Mouse (Mus musculus) hindbrain, postnatal 0 days (tissue): ENCODE measurements around the gene Olfr1359. TPM values are rescaled to one million over a fixed set of nuclear protein-coding genes. Genes with fewer than 3 reads are reported as not detected.
A peak's percentile ranks its signal among the peaks of the same experiment; 100 is the strongest.
"Not testable (repeated sequence)": the region's sequence is repeated elsewhere in the genome, so short reads cannot be mapped to it uniquely, and the experiment has no call there.

Source experiments
- ATAC-seq: fragments of 200-750 bp; cut with Nextera tagmentation; 2 replicates; pipeline ENCODE4 v1.8.0; 2017; ENCODE audit warnings: mild to moderate bottlenecking, moderate TSS enrichment, moderate library complexity
- DNase-seq: peaks from one replicate; pipeline ENCODE4 v3.0.0-alpha.2; 2015; ENCODE audit warnings: low spot score
- H3K27ac ChIP-seq: fragments of 300-500 bp; sonication (generic); 2 replicates; pipeline ENCODE4 v1.5.1; 2014; ENCODE audit warnings: mild to moderate bottlenecking
- H3K27me3 ChIP-seq: fragments of 300-500 bp; sonication (generic); 2 replicates; pipeline ENCODE4 v1.6.1; 2014; ENCODE audit warnings: low read length, mixed read lengths; ENCODE audit not compliant: insufficient read depth
- H3K36me3 ChIP-seq: fragments of 300-500 bp; sonication (generic); 2 replicates; pipeline ENCODE4 v1.6.1; 2014; ENCODE audit warnings: low read length, mixed read lengths; ENCODE audit not compliant: insufficient read depth
- H3K4me1 ChIP-seq: fragments of 300-500 bp; sonication (generic); 2 replicates; pipeline ENCODE4 v1.6.1; 2014; ENCODE audit warnings: antibody characterized with exemption, low read length, mixed read lengths; ENCODE audit not compliant: insufficient read depth
- H3K4me2 ChIP-seq: fragments of 300-500 bp; sonication (generic); 2 replicates; pipeline ENCODE4 v1.6.1; 2014; ENCODE audit warnings: low read depth, mild to moderate bottlenecking, low read length, moderate library complexity, mixed read lengths
- H3K4me3 ChIP-seq: fragments of 300-500 bp; sonication (generic); 2 replicates; pipeline ENCODE4 v1.5.1; 2014; ENCODE audit warnings: low read length
- H3K9ac ChIP-seq: fragments of 300-500 bp; sonication (generic); replicated peaks from 2 replicates; pipeline ENCODE4 v1.6.1; 2014; ENCODE audit warnings: mild to moderate bottlenecking, low read length, moderate library complexity, mixed read lengths
- H3K9me3 ChIP-seq: fragments of 300-500 bp; sonication (generic); 2 replicates; pipeline ENCODE4 v1.6.1; 2016; ENCODE audit warnings: low read length, mixed read lengths
- CTCF ChIP-seq: IDR thresholded peaks from 2 replicates; pipeline ENCODE4 v1.5.1; 2016; ENCODE audit warnings: antibody characterized with exemption, control low read depth, low read depth
- WGBS: fragments of 180-500 bp; shearing (Covaris S2); extraction: QIAGEN DNeasy Blood & Tissue Kit; methylation state at CpG from one replicate; pipeline ENCODE4 v1.1.7; 2014; 5-methylcytosine and 5-hydroxymethylcytosine counted together
- microRNA-seq, 2 experiments: library from miRNA; unstranded; fragments of <30 nt; microRNA quantifications; one replicate each; pipeline ENCODE4; 2016
- polyA plus RNA-seq: library from polyadenylated mRNA; unstranded; fragments of >200 nt; fragmentation: Nextera tagmentation; extraction: Ambion mirVana; gene quantifications from 2 replicates; pipeline ENCODE4 v1.2.1, GENCODE M21; 2015
- total RNA-seq: library from RNA; depleted of rRNA; stranded (reverse); fragments of >200 nt; gene quantifications from 2 replicates; pipeline ENCODE4 v1.2.3, GENCODE M21; 2014; rRNA removed

Olfr1359 gene
- total and polyA plus RNA-seq, 2 experiments from 2014 or later: not detected

DNA sequence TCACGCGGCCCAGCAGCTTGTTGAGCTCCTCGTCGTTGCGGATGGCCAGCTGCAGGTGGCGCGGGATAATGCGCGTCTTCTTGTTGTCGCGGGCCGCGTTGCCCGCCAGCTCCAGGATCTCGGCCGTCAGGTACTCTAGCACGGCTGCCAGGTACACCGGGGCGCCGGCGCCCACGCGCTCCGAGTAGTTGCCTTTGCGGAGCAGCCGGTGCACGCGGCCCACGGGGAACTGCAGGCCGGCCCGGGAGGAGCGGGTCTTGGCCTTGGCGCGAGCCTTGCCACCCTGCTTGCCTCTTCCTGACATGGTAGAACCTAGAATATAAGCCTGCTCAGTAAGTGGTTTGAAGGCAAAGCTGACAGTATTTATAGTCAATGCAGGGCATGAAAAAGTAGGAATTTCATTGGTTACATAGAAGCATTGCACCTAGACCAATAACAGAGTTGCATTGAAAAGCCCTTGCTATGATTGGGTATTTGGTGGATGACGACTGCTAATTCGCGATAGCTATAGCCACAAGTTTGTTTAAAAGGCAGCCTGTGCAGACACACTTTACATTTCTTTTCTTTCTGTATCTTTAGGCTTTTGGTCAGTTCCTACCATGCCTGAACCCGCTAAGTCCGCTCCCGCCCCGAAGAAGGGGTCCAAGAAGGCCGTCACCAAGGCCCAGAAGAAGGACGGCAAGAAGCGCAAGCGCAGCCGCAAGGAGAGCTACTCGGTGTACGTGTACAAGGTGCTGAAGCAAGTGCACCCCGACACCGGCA lies 55.8 kb downstream of the Olfr1359 start, which contains the start of the genes Hist1h2ak and Hist1h2bn:
TSS of gene Hist1h2ak (minus strand) at position 304 of the 762 bp plus-strand sequence.
TSS of gene Hist1h2bn (plus strand) at position 600 of the 762 bp plus-strand sequence.
- peak; percentile 96 for ATAC-seq
- WGBS: under 1% methylated on average over 44 of the region's 50 CpGs
- TF ChIP-seq CTCF: peak; percentile 44

DNA sequence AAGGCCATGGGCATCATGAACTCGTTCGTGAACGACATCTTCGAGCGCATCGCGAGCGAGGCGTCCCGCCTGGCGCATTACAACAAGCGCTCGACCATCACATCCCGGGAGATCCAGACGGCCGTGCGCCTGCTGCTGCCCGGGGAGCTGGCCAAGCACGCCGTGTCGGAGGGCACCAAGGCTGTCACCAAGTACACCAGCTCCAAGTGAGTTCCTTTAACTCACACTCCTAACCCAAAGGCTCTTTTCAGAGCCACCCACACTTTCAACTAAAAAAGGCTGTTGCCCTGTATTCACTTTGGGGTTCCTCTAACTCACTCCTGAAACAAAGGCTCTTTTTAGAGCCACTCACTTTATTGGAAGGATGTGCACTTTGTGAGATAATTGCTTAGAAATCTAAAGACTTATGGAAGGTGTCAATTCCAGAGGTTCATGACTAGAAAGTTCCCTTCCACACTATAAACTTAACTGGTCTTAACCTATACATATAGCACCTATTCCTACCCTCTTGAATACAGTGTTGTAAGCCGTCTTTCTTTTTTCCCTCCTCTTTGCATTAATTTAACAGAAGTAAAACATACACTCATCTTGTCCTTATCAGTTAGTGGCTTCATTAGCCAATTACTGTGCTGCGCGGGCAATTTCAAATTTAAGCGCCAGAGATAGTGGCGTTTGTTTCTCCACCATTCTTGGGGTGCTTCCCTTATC lies 56.5 kb downstream of the Olfr1359 start:
- not testable (repeated sequence) for H3K36me3 ChIP-seq, H3K4me1 ChIP-seq, H3K9me3 ChIP-seq, ATAC-seq, H3K27me3 ChIP-seq
- WGBS: under 1% methylated on average over 18 of the region's 26 CpGs
- DNase-seq: peak; percentile 64
- Histone ChIP-seq H3K9ac (peak overlapping the region; percentile 38; the same call in 1 of the 2 replicates), H3K4me3 (peak overlapping the region; percentile 44), H3K27ac (peak overlapping the region; percentile 90; the same call in 1 of the 2 replicates), H3K4me2 (peak overlapping the region; percentile 64)

More for the DNA sequence above, 55.8 kb downstream of the Olfr1359 start, which contains the start of the genes Hist1h2ak and Hist1h2bn:
- peak; percentile 94 for DNase-seq
- H3K36me3 ChIP-seq, H3K4me1 ChIP-seq, H3K9me3 ChIP-seq, H3K27me3 ChIP-seq: not testable (repeated sequence)
- Histone ChIP-seq H3K27ac (peak within 1 kb of the TSS; percentile 90), H3K9ac (peak within 1 kb of the TSS; percentile 46; the same call in 1 of the 2 replicates), H3K4me2 (peak within 1 kb of the TSS; percentile 64), H3K4me3 (peak within 1 kb of the TSS; percentile 44)

DNA sequence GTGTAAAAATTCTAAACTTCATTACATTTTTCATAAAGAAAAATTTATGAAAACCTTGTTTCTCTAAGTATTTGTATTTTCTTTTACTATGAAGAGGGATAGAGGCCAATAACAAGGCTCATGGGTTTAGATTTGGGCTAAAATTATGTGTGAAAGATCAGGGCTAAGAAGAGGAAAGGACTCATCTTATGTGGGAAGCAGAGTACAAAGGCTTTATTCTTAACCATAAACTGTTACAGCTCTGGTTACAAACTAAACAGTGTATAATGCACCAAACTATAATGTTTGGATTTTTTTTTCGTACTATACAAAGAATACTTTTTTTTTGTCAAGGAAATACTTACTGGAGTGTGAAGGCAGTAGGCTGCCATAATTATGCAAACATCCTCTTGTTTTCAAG lies 57.8 kb downstream of the Olfr1359 start:
- no peak for ATAC-seq

More for the DNA sequence above, 57.8 kb downstream of the Olfr1359 start:
- 70% methylated on average over 1 of the region's 1 CpGs for WGBS
- TF ChIP-seq CTCF: no peak
- Histone ChIP-seq H3K4me1 (peaks cover 9% of the 10 kb centered on the region; the same call in 1 of the 2 replicates), H3K4me2 (0 out of 2 replicates have a peak overlapping the region, but pooled peaks have one; percentile 18), H3K9ac (no peak overlapping the region), H3K36me3 (no peaks in the 10 kb centered on the region), H3K27me3 (no peaks in the 10 kb centered on the region), H3K27ac (no peak overlapping the region), H3K9me3 (no peaks in the 10 kb centered on the region), H3K4me3 (no peak overlapping the region)
- DNase-seq: no peak

Small RNAs within 50 kb of the gene (microRNA-seq; reads per million reads assigned to microRNA genes)
- gene Gm44357: 0 reads per million in 2 experiments
- gene Gm44367: 0 reads per million in 2 experiments
- gene Gm44454: 0 reads per million in 2 experiments

Other genes starting within 250 kb of the Olfr1359 start
Only the 30 nearest of the 33 such genes appear.
- gene Zkscan4, start 219.2 kb upstream of the Olfr1359 start, total RNA-seq: 6.0 and 6.2 TPM in 2 replicates
- gene Zkscan4, start 219.2 kb upstream of the Olfr1359 start, polyA plus RNA-seq: 5.1 and 5.6 TPM in 2 replicates
- not detected in 2 replicates for gene Gm10065, start 218.7 kb upstream of the Olfr1359 start, total RNA-seq
- gene Gm10065, start 218.7 kb upstream of the Olfr1359 start, polyA plus RNA-seq: not detected in 2 replicates
- 0.14 and 0.16 TPM in 2 replicates for gene AK157302, start 202.9 kb upstream of the Olfr1359 start, total RNA-seq
- gene AK157302, start 202.9 kb upstream of the Olfr1359 start, polyA plus RNA-seq: 0.43 and 0.53 TPM in 2 replicates
- gene Gm11273, start 196.7 kb upstream of the Olfr1359 start, total RNA-seq: 20.4 and 83.2 TPM in 2 replicates
- gene Gm11273, start 196.7 kb upstream of the Olfr1359 start, polyA plus RNA-seq: 7.7 and 8.2 TPM in 2 replicates
- 7.1 and 8.9 TPM in 2 replicates for gene Zkscan8, start 167.0 kb upstream of the Olfr1359 start, total RNA-seq
- 2.7 and 2.8 TPM in 2 replicates for gene Zkscan8, start 167.0 kb upstream of the Olfr1359 start, polyA plus RNA-seq
- not detected in 2 replicates for gene Olfr1366, start 155.3 kb upstream of the Olfr1359 start, total RNA-seq
- gene Olfr1366, start 155.3 kb upstream of the Olfr1359 start, polyA plus RNA-seq: 0.19 and 0.23 TPM in 2 replicates
- gene Olfr1535, start 138.2 kb upstream of the Olfr1359 start, total RNA-seq: not detected in 2 replicates
- 0.11 and 0.16 TPM in 2 replicates for gene Olfr1535, start 138.2 kb upstream of the Olfr1359 start, polyA plus RNA-seq
- gene Olfr1364, start 116.4 kb upstream of the Olfr1359 start, total RNA-seq: not detected in 2 replicates
- not detected in 2 replicates for gene Olfr1364, start 116.4 kb upstream of the Olfr1359 start, polyA plus RNA-seq
- not detected in 2 replicates for gene Olfr1362, start 84.1 kb upstream of the Olfr1359 start, total RNA-seq
- not detected in 2 replicates for gene Olfr1362, start 84.1 kb upstream of the Olfr1359 start, polyA plus RNA-seq
- gene Olfr11, start 55.6 kb upstream of the Olfr1359 start, total RNA-seq: not detected in 2 replicates
- 0.09 TPM in 1 of 2 replicates, not detected in the other for gene Olfr11, start 55.6 kb upstream of the Olfr1359 start, polyA plus RNA-seq
- not detected in 2 replicates for gene Olfr1361, start 34.7 kb upstream of the Olfr1359 start, total RNA-seq
- gene Olfr1361, start 34.7 kb upstream of the Olfr1359 start, polyA plus RNA-seq: not detected in 2 replicates
- not detected in 2 replicates for gene Olfr1360, start 20.7 kb upstream of the Olfr1359 start, total RNA-seq
- gene Olfr1360, start 20.7 kb upstream of the Olfr1359 start, polyA plus RNA-seq: not detected in 2 replicates
- 541 and 615 TPM in 2 replicates for gene Hist1h2bl, start 18.0 kb downstream of the Olfr1359 start, total RNA-seq
- gene Hist1h2bl, start 18.0 kb downstream of the Olfr1359 start, polyA plus RNA-seq: 1.2 TPM in 1 of 2 replicates, not detected in the other
- 934 and 1,282 TPM in 2 replicates for gene Hist1h2ai, start 18.3 kb downstream of the Olfr1359 start, total RNA-seq
- gene Hist1h2ai, start 18.3 kb downstream of the Olfr1359 start, polyA plus RNA-seq: 4.5 and 5.8 TPM in 2 replicates
- gene Hist1h3h, start 19.5 kb downstream of the Olfr1359 start, total RNA-seq: 1,004 and 1,140 TPM in 2 replicates
- gene Hist1h3h, start 19.5 kb downstream of the Olfr1359 start, polyA plus RNA-seq: 1.9 and 6.2 TPM in 2 replicates
- 1,597 and 1,943 TPM in 2 replicates for gene Hist1h2bm, start 23.9 kb downstream of the Olfr1359 start, total RNA-seq
- 1.3 and 1.7 TPM in 2 replicates for gene Hist1h2bm, start 23.9 kb downstream of the Olfr1359 start, polyA plus RNA-seq
- 1,214 and 1,310 TPM in 2 replicates for gene Hist1h4j, start 37.0 kb downstream of the Olfr1359 start, total RNA-seq
- gene Hist1h4j, start 37.0 kb downstream of the Olfr1359 start, polyA plus RNA-seq: not detected in 2 replicates
- 380 and 998 TPM in 2 replicates for gene Hist1h4k, start 52.4 kb downstream of the Olfr1359 start, total RNA-seq
- gene Hist1h4k, start 52.4 kb downstream of the Olfr1359 start, polyA plus RNA-seq: 1.6 and 1.9 TPM in 2 replicates
- 429 and 552 TPM in 2 replicates for gene Hist1h2ak, start 55.7 kb downstream of the Olfr1359 start, total RNA-seq
- 9.9 and 13.6 TPM in 2 replicates for gene Hist1h2ak, start 55.7 kb downstream of the Olfr1359 start, polyA plus RNA-seq
- gene Hist1h2bn, start 56.0 kb downstream of the Olfr1359 start, total RNA-seq: 864 and 1,352 TPM in 2 replicates
- 1.1 TPM in 1 of 2 replicates, not detected in the other for gene Hist1h2bn, start 56.0 kb downstream of the Olfr1359 start, polyA plus RNA-seq
- gene Hist1h1b, start 82.5 kb downstream of the Olfr1359 start, total RNA-seq: 263 and 411 TPM in 2 replicates
- 10.0 and 11.7 TPM in 2 replicates for gene Hist1h1b, start 82.5 kb downstream of the Olfr1359 start, polyA plus RNA-seq
- 789 and 1,626 TPM in 2 replicates for gene Hist1h3i, start 85.3 kb downstream of the Olfr1359 start, total RNA-seq
- 24.5 and 29.0 TPM in 2 replicates for gene Hist1h3i, start 85.3 kb downstream of the Olfr1359 start, polyA plus RNA-seq
- 641 and 1,093 TPM in 2 replicates for gene Hist1h2an, start 89.1 kb downstream of the Olfr1359 start, total RNA-seq
- 2.2 and 5.4 TPM in 2 replicates for gene Hist1h2an, start 89.1 kb downstream of the Olfr1359 start, polyA plus RNA-seq
- gene Hist1h2bp, start 89.3 kb downstream of the Olfr1359 start, total RNA-seq: 234 and 289 TPM in 2 replicates
- gene Hist1h2bp, start 89.3 kb downstream of the Olfr1359 start, polyA plus RNA-seq: 0.84 TPM in 1 of 2 replicates, not detected in the other
- 1,114 and 1,806 TPM in 2 replicates for gene Hist1h2bq, start 112.1 kb downstream of the Olfr1359 start, total RNA-seq
- 4.8 and 6.4 TPM in 2 replicates for gene Hist1h2bq, start 112.1 kb downstream of the Olfr1359 start, polyA plus RNA-seq
- gene Hist1h2ao, start 112.4 kb downstream of the Olfr1359 start, total RNA-seq: not detected in 2 replicates
- not detected in 2 replicates for gene Hist1h2ao, start 112.4 kb downstream of the Olfr1359 start, polyA plus RNA-seq
- gene Hist1h4m, start 113.6 kb downstream of the Olfr1359 start, total RNA-seq: 2.3 and 3.3 TPM in 2 replicates
- not detected in 2 replicates for gene Hist1h4m, start 113.6 kb downstream of the Olfr1359 start, polyA plus RNA-seq
- 4,540 and 4,675 TPM in 2 replicates for gene Hist1h4n, start 134.1 kb downstream of the Olfr1359 start, total RNA-seq
- 3.7 and 4.1 TPM in 2 replicates for gene Hist1h4n, start 134.1 kb downstream of the Olfr1359 start, polyA plus RNA-seq
- 1,318 and 1,554 TPM in 2 replicates for gene Hist1h2ap, start 135.4 kb downstream of the Olfr1359 start, total RNA-seq
- 798 and 958 TPM in 2 replicates for gene Hist1h2ap, start 135.4 kb downstream of the Olfr1359 start, polyA plus RNA-seq
- gene Hist1h2br, start 135.6 kb downstream of the Olfr1359 start, total RNA-seq: 757 and 1,216 TPM in 2 replicates
- 4.7 and 7.4 TPM in 2 replicates for gene Hist1h2br, start 135.6 kb downstream of the Olfr1359 start, polyA plus RNA-seq